Mouse (Mus musculus): ENCODE measurements around the gene Srrm2.

Gene Srrm2

GRCm38 (mm10) chr17:23790269-23791078 is at the start of gene Srrm2:
Gene Srrm2, plus strand, starts transcription at chr17:23790532.
- DNase-seq = peak; percentile 62

GRCm38 (mm10) chr17:23740598-23741021 is 49.7 kb upstream of the Srrm2 start, which contains the start of gene Paqr4:
Gene Paqr4, minus strand, starts transcription at chr17:23740867.
- DNase-seq = peak; percentile 40

GRCm38 (mm10) chr17:23741359-23742209 is 48.7 kb upstream of the Srrm2 start:
- DNase-seq = no peak

- DNase-seq = peak; percentile 32
Measured at GRCm38 (mm10) chr17:23742210-23742793, 48.0 kb upstream of the Srrm2 start.

GRCm38 (mm10) chr17:23742941-23743340 is 47.4 kb upstream of the Srrm2 start:
- DNase-seq = no peak

- peak; percentile 22 for DNase-seq
Measured at GRCm38 (mm10) chr17:23744076-23744475, 46.3 kb upstream of the Srrm2 start.

- DNase-seq = no peak
Measured at GRCm38 (mm10) chr17:23744651-23745050, 45.7 kb upstream of the Srrm2 start.

- no peak for DNase-seq
Measured at GRCm38 (mm10) chr17:23745301-23746251, 44.8 kb upstream of the Srrm2 start, which contains the start of gene Kremen2. Gene Kremen2, minus strand, starts transcription at chr17:23745833.

- DNase-seq = peak; percentile 24
Measured at GRCm38 (mm10) chr17:23746311-23746710, 44.0 kb upstream of the Srrm2 start.

GRCm38 (mm10) chr17:23746767-23747166 is 43.6 kb upstream of the Srrm2 start:
- peak; percentile 23 for DNase-seq

- no peak for DNase-seq
Measured at GRCm38 (mm10) chr17:23747471-23747870, 42.9 kb upstream of the Srrm2 start.

- peak; percentile 41 for DNase-seq
Measured at GRCm38 (mm10) chr17:23748026-23748425, 42.3 kb upstream of the Srrm2 start.

- DNase-seq = peak; percentile 94
Measured at GRCm38 (mm10) chr17:23748631-23749391, 41.5 kb upstream of the Srrm2 start.

GRCm38 (mm10) chr17:23749400-23750191 is 40.7 kb upstream of the Srrm2 start:
- DNase-seq = no peak

GRCm38 (mm10) chr17:23755689-23756088 is 34.6 kb upstream of the Srrm2 start:
- peak; percentile 26 for DNase-seq

- no peak for DNase-seq
Measured at GRCm38 (mm10) chr17:23757581-23757980, 32.8 kb upstream of the Srrm2 start.

GRCm38 (mm10) chr17:23758801-23759200 is 31.5 kb upstream of the Srrm2 start:
- no peak for DNase-seq

GRCm38 (mm10) chr17:23760231-23760630 is 30.1 kb upstream of the Srrm2 start:
- no peak for DNase-seq

GRCm38 (mm10) chr17:23761155-23761554 is 29.2 kb upstream of the Srrm2 start:
- no peak for DNase-seq

GRCm38 (mm10) chr17:23762976-23763375 is 27.4 kb upstream of the Srrm2 start:
- DNase-seq = no peak

Measured in lung, postnatal 36 days (tissue).